Mouse (Mus musculus) kidney, adult 9 months (tissue): ENCODE measurements around the gene Rgs16.
A peak's percentile ranks its signal among the peaks of the same experiment; 100 is the strongest.

Source experiments
- DNase-seq: peaks from one replicate; pipeline ENCODE4 v3.0.0; 2022

Rgs16 gene

GRCm38 (mm10) chr1:153740145-153740544, at the start of gene Rgs16:
Gene Rgs16, plus strand, starts transcription at chr1:153740349.
- peak; percentile 59 for DNase-seq

GRCm38 (mm10) chr1:153692526-153692925, 47.6 kb upstream of the Rgs16 start:
- DNase-seq = no peak

- no peak for DNase-seq
Measured at GRCm38 (mm10) chr1:153694372-153695120, 45.6 kb upstream of the Rgs16 start.

GRCm38 (mm10) chr1:153695398-153695797, 44.8 kb upstream of the Rgs16 start:
- no peak for DNase-seq

- no peak for DNase-seq
Measured at GRCm38 (mm10) chr1:153696093-153696492, 44.1 kb upstream of the Rgs16 start.

- DNase-seq = no peak
Measured at GRCm38 (mm10) chr1:153696541-153696940, 43.6 kb upstream of the Rgs16 start.

- DNase-seq = no peak
Measured at GRCm38 (mm10) chr1:153697581-153698251, 42.4 kb upstream of the Rgs16 start.

- DNase-seq = no peak
Measured at GRCm38 (mm10) chr1:153698311-153699084, 41.7 kb upstream of the Rgs16 start.

- no peak for DNase-seq
Measured at GRCm38 (mm10) chr1:153700448-153701063, 39.6 kb upstream of the Rgs16 start.

- DNase-seq = no peak
Measured at GRCm38 (mm10) chr1:153701461-153701860, 38.7 kb upstream of the Rgs16 start.

- no peak for DNase-seq
Measured at GRCm38 (mm10) chr1:153702166-153702852, 37.8 kb upstream of the Rgs16 start.

GRCm38 (mm10) chr1:153702853-153703410, 37.2 kb upstream of the Rgs16 start:
- DNase-seq = no peak

- no peak for DNase-seq
Measured at GRCm38 (mm10) chr1:153703445-153703991, 36.6 kb upstream of the Rgs16 start.

- DNase-seq = no peak
Measured at GRCm38 (mm10) chr1:153704174-153704573, 36.0 kb upstream of the Rgs16 start.

- no peak for DNase-seq
Measured at GRCm38 (mm10) chr1:153704996-153705395, 35.2 kb upstream of the Rgs16 start.

GRCm38 (mm10) chr1:153708626-153709025, 31.5 kb upstream of the Rgs16 start:
- no peak for DNase-seq

GRCm38 (mm10) chr1:153709451-153709850, 30.7 kb upstream of the Rgs16 start:
- DNase-seq = no peak

GRCm38 (mm10) chr1:153711544-153712262, 28.4 kb upstream of the Rgs16 start:
- no peak for DNase-seq

GRCm38 (mm10) chr1:153712633-153713032, 27.5 kb upstream of the Rgs16 start:
- DNase-seq = no peak

GRCm38 (mm10) chr1:153717990-153718389, 22.2 kb upstream of the Rgs16 start:
- no peak for DNase-seq

GRCm38 (mm10) chr1:153720935-153721334, 19.2 kb upstream of the Rgs16 start:
- DNase-seq = no peak
